Mouse (Mus musculus) forelimb bud, embryonic 11.5 days (tissue): ENCODE measurements at regions not wholly inside any gene's neighbourhood (a gene's known extent, or its start where the extent isn't known, plus 50 kb on each side); places are given as distances from the start of the nearest gene placed in this dataset.

ENCODE experiments used
- DNase-seq: peaks from one replicate; pipeline ENCODE4 v3.0.0-alpha.2; 2012; ENCODE audit warnings: low read depth, low spot score

- DNase-seq: no peak
Measured at GRCm38 (mm10) chrX:13014051-13014450, 57.2 kb upstream of the Usp9x start.

DNA sequence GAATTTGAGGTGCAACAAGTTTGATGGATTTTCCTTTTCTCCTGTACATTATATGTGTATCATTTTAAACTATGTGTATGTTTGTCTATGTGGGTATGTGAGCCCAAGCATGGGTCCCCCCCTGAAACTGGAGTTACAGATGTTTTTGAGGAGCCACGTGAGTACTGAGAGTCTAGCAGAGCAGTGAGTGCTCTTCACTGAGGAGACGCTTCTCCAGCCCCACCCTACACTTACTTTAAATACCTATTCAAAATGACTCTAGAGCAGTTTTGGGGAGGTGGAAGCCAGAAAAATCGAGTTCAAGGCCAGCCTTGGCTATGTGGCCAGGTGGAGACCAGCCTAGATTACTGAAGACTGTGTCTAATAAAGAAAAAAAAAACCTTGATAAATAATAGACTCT lies 58.2 kb upstream of the Usp9x start:
- no peak for DNase-seq

DNA sequence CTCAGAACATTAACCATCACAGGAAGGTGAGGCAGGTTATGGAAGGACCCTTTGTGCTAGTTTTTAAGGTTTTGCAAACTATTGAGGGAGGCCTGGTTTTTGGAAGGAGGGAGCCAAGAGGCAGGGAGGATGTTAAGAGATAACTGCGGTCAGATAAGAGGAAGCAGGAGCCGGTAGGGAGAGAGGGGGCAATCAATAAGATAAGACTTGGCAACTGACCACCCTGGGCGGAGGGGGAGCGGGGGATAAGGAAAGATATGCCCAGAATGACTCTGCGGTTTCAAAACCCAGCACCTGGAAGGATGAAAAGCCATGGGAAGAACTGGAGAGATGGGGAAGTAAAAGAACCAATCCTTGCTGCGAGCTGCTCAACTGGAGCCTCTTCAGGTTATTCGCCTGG lies 80.5 kb upstream of the Usp9x start:
- DNase-seq: no peak

DNA sequence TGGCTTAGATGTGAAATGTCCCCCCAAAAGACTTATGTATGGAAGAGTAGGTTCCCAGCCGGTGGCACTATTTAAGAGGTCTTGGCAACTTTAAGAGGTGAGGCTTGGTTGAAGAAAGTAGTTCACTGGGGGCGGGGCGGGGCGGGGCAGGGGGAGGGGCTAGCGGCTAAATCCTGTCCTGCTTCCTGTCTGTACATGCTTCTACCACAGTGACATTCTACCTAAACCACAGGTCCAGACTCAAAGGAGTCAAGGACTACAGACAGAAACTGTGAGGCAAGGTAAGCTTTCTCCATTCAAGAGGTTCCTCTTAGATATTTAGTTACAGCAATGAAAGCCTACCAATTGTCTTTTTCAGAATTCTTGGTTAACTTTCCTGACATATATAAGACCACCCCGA lies 93.6 kb upstream of the Usp9x start:
- no peak for DNase-seq

DNA sequence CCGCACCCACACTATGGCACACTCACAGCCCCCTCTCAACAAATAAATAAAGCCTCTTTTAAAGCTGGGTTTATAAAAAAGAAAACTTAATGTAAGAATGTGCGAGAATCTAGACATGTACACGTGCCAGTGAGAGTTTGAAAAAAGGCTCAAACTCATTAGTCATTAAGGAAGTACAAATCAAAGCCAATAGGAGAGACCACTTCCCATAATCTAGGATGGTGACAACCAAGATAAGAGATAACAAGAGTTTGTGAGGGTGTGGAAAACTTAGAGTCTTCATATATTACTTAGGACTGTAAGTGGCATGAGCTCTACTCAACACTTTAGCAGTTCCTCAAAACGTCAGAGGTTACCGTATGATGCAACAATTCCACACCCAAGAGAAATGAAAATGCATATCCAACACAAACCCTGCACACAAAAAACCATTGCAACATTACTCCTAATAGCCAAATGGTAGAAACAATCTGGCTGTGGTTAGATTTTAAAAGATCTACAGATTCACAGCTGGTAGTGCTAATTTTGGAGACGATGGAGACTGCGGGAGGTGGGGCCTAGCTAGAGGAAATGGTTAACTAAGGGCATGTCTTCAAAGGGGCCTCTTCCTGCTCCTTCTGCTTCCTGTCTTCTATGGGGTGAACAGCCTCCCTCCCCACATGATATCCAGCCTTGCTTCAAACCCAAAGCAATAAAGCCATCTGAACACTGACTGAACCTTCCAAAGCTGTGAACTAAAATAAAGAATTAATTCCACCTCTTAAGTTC lies 102.1 kb upstream of the Usp9x start:
- DNase-seq: no peak

DNA sequence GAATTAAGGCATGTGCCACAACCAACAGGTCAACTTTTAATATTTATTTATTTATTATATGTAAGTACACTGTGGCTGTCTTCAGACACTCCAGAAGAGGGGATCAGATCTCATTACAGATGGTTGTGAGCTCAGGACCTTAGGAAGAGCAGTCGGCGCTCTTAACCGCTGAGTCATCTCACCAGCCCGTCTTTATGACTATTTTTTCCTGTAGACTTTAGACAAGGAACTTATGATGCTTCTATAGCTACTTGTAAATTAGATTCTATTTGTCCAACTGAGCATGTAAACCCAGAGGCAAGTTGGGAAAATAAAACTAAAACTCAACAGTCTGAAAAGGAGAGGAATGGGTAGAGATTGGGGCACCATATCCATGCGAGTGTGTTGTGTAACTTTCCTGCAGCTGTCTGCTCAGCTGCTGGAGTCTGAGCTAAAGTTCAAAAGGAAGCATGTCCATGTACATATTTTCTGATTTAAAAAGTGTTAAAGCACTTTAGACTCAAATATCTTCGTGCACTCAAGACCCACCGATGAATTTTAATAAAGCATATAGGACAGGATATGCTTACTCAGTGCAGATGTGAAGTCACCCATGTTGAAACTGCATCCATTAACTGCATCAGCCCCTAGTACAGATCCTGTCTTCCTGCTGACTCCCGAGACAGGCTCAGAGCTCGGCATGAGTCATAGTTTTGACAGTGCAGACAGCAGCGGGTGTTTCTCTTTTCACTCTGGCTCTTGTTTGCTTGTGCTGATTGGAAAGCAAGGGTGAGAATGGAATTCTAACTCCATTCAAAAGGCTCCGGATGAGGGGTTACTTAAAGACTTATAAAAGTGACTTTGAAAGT lies 111.6 kb upstream of the Usp9x start:
- DNase-seq: no peak

DNA sequence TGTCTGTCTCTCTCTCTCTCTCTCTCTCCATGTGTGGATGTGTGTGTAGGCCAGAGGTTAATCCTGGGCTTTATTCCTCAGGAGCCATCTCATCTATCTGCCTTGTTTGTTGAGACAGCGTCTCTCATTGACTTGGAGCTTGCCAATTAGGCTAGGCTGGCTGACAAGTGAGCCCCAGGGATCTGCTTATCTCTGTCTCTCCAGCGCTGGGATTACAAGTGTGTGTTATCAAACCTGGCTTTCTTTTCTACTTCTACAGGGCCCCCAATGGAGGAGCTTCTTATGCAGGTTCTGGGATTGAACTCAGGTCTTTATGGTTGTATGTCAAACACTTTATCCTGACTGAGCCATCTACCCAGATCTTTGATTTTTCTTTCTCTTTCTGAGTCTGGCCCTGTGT lies 112.4 kb upstream of the Usp9x start:
- DNase-seq: no peak

DNA sequence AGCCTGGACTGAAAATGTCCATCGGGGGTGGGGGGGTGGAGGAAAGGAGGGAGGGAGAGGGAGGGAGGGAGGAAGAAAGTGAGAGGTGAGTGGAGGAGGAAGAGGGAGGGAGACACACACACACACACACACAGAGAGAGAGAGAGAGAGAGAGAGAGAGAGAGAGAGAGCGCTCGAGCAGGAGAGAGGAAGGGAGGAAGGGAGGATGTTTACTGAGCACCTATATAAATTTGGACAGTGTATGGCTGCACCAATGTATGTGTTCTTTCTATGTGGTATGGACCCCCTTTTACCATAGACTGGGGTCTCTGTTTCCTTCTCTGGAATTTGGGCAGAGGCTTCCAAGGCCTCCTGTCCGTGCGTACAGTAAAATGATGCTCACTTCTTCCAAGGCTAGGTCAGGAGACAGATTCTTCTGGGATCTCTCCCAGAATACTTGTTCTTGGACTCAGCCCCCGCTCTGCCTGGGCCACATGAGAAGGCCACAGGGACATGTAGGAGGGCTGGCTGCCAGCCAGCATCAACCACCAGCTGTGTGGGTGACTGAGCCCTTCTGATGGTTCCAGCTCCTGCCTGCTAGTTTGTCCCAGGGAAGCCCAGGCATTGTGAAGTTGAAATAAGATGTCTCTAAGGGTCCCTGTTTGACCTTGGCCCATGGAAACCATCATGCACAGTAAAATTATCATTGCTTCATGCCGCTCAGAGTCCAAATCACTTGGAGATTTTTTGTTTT lies 120.2 kb upstream of the Usp9x start:
- no peak for DNase-seq

GRCm38 (mm10) chrX:12942451-12942850 lies 128.8 kb upstream of the Usp9x start:
- no peak for DNase-seq

DNA sequence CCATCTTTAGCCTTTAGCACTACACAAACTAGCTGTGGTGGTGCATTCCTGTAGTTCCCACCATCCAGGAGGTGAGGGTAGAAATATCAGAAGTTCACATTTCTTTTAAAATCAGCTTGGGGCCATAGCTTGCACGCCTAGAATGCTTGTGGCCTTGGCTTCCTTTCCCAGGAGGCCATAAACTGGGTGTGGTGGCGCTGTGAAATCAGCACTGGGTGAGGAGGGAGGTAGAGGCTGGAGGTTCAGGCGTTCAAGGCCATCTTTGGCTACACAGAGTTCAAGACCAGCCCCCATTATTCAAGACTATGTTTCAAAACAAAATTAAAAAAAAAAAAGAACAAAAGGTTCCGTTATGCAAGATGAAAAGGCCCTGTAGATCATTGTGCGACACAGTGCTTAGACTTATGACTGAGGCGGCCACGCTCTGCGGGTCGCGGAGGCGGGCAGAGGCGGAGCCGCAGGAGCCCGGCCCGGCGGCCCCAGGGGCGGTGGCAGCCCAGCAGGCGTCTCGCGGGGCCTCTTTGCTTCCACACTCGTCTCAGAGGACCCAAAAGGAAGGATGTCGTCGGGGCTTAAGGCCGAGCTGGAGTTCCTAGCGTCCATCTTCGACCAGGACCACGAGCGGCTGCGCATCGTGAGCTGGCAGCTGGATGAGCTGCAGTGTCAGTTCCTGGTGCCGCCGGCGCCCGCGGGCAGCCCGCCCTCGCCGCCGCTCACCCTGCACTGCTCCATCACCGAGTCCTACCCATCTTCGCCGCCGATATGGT lies 134.7 kb upstream of the Usp9x start:
- no peak for DNase-seq

DNA sequence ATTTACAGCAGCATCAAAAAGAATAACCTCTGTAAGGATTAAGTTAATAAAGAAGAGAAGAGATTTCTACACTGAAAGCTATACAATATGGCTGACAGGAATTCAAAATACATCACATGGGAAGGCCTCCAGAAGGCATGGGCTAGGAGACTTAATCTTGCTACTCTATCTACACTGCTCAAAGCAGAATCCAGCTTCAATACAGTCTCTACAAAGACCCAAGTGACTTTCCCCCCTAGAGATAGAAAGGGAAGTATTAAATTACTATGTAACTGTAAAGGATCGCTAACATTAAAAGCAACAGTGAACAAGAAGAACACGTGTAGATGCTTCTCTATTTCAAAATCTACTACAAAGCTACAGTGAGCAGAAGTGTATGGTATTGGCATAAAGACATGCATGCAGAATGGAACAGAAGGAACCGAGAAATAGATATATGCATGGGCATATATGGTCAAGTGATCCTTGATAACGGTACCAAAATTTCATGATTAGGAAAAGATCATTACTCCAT lies 137.9 kb upstream of the Usp9x start:
- DNase-seq: no peak

DNA sequence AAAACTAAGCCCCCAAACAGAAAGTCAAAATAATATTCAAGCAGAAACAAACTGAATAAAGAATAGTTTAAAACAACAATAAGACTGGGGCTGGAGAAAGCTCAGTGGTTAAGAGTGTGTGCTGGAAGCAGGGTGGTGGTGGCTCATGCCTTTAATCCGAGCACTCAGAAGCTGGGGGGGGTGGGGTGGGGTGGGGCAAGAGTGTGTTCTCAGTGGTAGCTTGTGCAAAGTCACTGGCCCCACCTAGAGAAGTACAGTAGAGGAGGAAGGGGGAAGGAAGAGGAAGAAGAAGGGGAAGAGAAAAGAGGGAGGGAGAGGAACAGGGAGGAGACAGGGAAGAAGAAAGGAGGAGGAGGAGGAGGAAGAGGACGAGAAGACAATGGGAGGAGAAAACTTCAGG lies 141.1 kb upstream of the Usp9x start:
- DNase-seq: no peak

- DNase-seq: no peak
Measured at GRCm38 (mm10) chrX:12927797-12928589, 143.3 kb upstream of the Usp9x start.

GRCm38 (mm10) chrX:12924705-12925644 lies 146.3 kb upstream of the Usp9x start:
- no peak for DNase-seq

DNA sequence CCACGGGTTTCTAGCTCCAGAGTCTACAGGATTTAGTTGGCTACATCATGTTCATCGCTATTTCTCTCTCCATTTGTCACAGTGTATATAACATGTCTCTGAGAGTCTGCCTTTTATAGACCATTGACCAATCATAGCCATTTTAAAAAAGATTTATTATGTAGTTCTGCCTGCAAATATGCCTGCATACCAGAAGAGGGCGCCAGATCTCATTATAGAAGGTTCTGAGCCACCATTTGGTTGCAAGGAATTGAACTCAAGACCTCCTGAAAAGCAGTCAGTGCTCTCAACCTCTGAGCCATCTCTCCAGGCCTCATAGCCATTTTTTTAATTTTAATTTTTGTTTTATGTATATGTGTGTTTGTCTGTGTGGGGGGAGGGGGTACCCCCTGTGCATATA lies 151.7 kb upstream of the Usp9x start:
- DNase-seq: no peak

- peak; percentile 12 for DNase-seq
Measured at GRCm38 (mm10) chrX:12917105-12917504, 154.2 kb upstream of the Usp9x start.

GRCm38 (mm10) chrX:12916684-12917083 lies 154.6 kb upstream of the Usp9x start:
- DNase-seq: peak; percentile 5

DNA sequence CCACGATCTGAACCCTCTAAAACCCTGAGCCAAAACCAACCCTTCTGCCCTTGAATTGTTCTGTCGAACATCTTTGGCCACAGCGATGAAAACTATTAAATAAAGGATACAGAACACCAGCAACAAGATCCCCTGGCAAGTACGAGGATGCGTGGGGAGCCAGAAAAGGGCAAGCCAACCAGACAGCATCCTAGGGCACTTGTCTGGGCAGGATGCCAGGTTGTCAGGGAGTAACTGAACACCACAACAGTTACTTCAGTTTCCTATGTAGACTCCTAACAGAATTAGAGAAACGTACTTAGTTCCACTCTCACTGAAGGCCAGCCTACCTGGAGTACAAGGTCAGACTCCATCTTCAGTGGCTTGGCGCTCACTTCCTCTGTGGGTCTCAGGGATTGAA lies 138.4 kb upstream of the Med14 start:
- DNase-seq: no peak

DNA sequence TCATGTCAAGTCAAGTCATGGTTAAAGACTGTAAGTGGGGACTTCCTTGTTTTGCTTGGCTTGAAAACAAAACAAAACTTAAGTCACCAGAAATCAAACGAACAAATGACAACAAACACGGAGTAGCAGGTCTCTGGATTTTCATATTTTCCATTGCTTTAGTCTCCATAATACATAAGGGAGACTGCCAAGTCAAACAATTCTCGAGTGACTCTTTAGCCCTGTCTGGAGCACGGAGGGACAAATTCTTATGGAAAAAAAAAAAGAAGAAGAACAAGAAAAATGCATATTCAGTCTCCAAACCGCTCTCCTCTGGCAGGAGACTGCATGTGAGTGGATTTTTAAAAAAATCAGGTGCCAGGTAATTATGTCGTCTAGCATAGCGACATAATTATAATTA lies 129.6 kb upstream of the Med14 start:
- DNase-seq: no peak

DNA sequence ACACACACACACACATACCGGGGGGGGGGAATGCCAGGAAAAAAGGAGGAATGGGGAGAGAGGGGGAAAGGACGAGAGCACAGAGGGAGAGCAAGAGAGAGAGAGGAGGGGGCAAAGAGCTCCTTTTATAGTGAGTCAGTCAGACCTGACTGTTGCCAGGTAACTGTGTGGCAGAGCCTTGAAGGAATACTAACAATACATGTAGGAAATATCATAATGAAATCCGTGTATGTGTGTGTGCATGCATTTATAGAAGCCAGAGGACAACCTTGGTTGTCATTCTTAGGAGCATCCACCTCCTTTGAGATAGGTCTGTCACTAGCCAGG lies 127.6 kb upstream of the Med14 start:
- DNase-seq: no peak
